Mouse (Mus musculus): ENCODE measurements at regions not wholly inside any gene's neighbourhood (a gene's known extent, or its start where the extent isn't known, plus 50 kb on each side); places are given as distances from the start of the nearest gene placed in this dataset.
"Not testable (repeated sequence)": the region's sequence is repeated elsewhere in the genome, so short reads cannot be mapped to it uniquely, and the experiment has no call there.

DNA sequence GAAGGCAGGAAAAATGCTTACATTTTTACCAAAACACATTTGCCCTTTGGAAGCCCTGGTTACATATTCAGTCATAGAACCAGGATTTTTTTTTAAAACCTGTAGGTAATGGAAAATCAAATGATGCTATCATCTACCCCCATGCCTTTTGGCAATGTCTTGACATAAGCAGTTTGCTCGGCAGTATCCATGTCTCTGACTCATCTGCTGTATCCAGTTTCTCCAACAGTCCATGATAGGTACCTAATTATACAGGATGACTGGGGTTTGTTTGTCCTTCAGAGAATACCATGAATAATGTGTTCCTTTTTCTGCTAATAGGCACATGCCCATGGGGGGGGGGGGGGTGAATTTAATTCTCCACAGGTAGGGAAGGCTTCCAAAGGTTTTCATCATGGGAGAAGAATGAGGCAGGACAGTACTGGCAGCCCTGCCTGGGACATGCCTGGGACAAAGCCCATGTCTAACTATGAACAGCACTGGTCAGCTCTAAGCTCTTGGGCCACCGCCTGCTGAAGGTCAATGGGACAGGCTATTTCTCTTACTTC is 122.9 kb downstream of the Cand1 start:
- Histone ChIP-seq H3K27ac (replicated peaks) (no peak overlapping the region), H3K27me3 (no peaks in the 10 kb centered on the region), H3K4me3 (replicated peaks) (no peak overlapping the region), H3K36me3 (replicated peaks) (no peaks in the 10 kb centered on the region), H3K9me3 (replicated peaks) (no peaks in the 10 kb centered on the region), H3K9ac (no peak overlapping the region), H3K4me1 (replicated peaks) (peaks cover 16% of the 10 kb centered on the region), H3K4me2 (no peak overlapping the region)
- WGBS (ENCODE audit: insufficient replicate concordance): 70% methylated on average over 2 of the region's 2 CpGs
- no peak for ATAC-seq (ENCODE audit: insufficient read depth)

DNA sequence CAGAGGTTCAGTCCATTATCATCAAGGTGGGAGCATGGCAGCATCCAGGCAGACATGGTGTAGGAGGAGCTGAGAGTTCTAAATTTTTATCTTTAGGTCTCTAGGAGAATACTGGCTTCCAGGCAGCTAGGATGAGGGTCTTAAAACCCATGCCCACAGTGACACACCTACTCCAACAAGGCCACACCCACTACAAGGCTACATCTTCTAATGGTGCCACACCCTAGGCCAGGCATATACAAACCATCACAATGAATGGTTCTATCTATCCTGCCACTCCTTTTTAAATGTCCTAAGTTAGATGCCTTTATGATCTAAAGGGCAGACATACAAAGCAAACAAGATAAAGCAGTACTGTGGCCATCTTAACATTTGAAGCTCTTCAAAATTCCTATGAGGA is 124.7 kb downstream of the Cand1 start:
- H3K4me3 ChIP-seq (replicated peaks): not testable (repeated sequence)

GRCm38 (mm10) chr10:119114653-119115052 is 125.2 kb downstream of the Cand1 start:
- H3K27me3 ChIP-seq: no peaks in the 10 kb centered on the region
- WGBS (ENCODE audit: insufficient replicate concordance): 7% methylated on average over 10 of the region's 10 CpGs
- H3K27ac ChIP-seq (replicated peaks): no peak overlapping the region; the same call in 1 of the 2 replicates
- no peak overlapping the region for H3K9ac ChIP-seq
- H3K4me3 ChIP-seq (replicated peaks): no peak overlapping the region
- H3K9me3 ChIP-seq (replicated peaks): no peaks in the 10 kb centered on the region
- H3K36me3 ChIP-seq (replicated peaks): no peaks in the 10 kb centered on the region
- ATAC-seq (ENCODE audit: insufficient read depth): peak; percentile 81
- peak overlapping the region; percentile 25 for H3K4me2 ChIP-seq
- peaks cover 30% of the 10 kb centered on the region for H3K4me1 ChIP-seq (replicated peaks)

More for the DNA sequence above, 124.7 kb downstream of the Cand1 start:
- not testable (repeated sequence) for H3K9me3 ChIP-seq (replicated peaks); H3K27me3 ChIP-seq; H3K9ac ChIP-seq; H3K27ac ChIP-seq (replicated peaks); H3K36me3 ChIP-seq (replicated peaks)
- H3K4me1 ChIP-seq (replicated peaks): peaks cover 30% of the 10 kb centered on the region
- peak; percentile 50; the same call in 1 of the 2 replicates for ATAC-seq (ENCODE audit: insufficient read depth)
- peak overlapping the region; percentile 25 for H3K4me2 ChIP-seq

DNA sequence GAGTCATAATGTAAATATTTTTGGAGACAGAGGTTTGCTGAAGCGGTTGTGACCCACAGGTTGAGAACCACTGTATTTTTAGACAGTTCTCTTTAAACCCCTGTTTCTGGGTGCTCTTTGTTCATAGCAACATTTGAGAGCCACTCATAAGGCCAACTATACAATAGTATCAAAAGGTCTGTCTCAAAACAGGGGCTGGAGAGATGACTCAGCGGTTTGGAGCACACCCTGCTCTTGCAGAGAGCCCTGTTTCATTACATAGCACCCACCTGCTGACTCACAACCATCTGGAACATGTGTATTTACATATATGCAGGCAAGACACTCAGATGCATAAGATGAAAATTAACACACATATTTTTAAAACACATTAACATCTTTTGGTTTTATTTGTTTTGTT is 128.0 kb downstream of the Cand1 start:
- H3K4me3 ChIP-seq (replicated peaks): no peak overlapping the region
- H3K36me3 ChIP-seq (replicated peaks): no peaks in the 10 kb centered on the region
- H3K4me1 ChIP-seq (replicated peaks): peaks cover 30% of the 10 kb centered on the region
- no peak overlapping the region for H3K4me2 ChIP-seq
- H3K9ac ChIP-seq: no peak overlapping the region
- no peaks in the 10 kb centered on the region for H3K27me3 ChIP-seq
- no peak overlapping the region for H3K27ac ChIP-seq (replicated peaks)
- no peak for ATAC-seq (ENCODE audit: insufficient read depth)
- no peaks in the 10 kb centered on the region for H3K9me3 ChIP-seq (replicated peaks)
- 60% methylated on average over 2 of the region's 2 CpGs for WGBS (ENCODE audit: insufficient replicate concordance)

GRCm38 (mm10) chr10:119111409-119111808 is 128.4 kb downstream of the Cand1 start:
- Histone ChIP-seq H3K4me1 (replicated peaks) (peaks cover 30% of the 10 kb centered on the region), H3K36me3 (replicated peaks) (no peaks in the 10 kb centered on the region), H3K9me3 (replicated peaks) (no peaks in the 10 kb centered on the region), H3K4me3 (replicated peaks) (no peak overlapping the region), H3K27me3 (no peaks in the 10 kb centered on the region), H3K4me2 (no peak overlapping the region), H3K9ac (no peak overlapping the region), H3K27ac (replicated peaks) (no peak overlapping the region)
- ATAC-seq (ENCODE audit: insufficient read depth): no peak
- 75% methylated on average over 3 of the region's 3 CpGs for WGBS (ENCODE audit: insufficient replicate concordance)

DNA sequence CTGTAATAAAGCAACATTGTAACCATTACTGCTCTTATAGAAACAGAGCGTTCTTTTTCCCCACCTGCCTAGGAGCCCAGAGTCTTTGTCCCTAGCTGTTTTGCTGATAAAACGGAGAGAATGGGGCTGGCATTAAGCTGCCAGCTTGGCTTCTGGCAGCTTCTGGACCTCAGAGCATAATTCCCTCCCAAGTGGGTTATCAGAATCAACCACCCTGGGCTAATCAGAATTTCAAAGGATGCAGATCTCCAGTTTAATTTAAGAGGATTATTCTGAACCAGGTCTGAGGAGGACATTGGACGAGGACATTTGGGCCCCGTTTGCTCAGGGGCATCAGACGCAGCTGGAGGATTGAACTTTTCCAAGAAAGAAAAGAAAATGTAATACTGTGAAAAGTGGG is 129.2 kb downstream of the Cand1 start:
- 27% methylated on average over 5 of the region's 5 CpGs for WGBS (ENCODE audit: insufficient replicate concordance)
- Histone ChIP-seq H3K36me3 (replicated peaks) (no peaks in the 10 kb centered on the region), H3K27me3 (no peaks in the 10 kb centered on the region), H3K9me3 (replicated peaks) (no peaks in the 10 kb centered on the region), H3K4me1 (replicated peaks) (peaks cover 28% of the 10 kb centered on the region), H3K27ac (replicated peaks) (no peak overlapping the region), H3K4me2 (no peak overlapping the region), H3K9ac (no peak overlapping the region), H3K4me3 (replicated peaks) (no peak overlapping the region)
- ATAC-seq (ENCODE audit: insufficient read depth): no peak

DNA sequence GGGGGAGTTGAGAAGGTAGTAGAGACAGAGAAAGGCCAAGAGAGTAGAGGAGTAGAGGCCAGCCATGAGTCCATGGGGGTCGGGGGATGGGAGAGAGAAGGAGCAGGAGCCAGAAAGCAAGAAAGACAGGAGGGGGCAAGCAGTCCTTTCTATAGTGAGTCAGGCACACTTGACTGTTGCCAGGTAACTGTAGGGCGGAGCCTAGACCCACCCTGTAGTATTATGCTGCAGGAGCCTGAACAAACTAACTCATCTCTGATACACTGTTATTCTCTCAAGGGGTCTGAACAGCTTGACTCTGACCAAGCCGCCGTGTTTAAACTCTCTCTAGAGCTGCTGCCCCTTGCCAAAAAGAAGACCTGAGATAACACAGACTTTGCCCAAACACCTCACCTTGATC is 130.6 kb downstream of the Cand1 start:
- H3K9ac ChIP-seq: no peak overlapping the region
- peaks cover 15% of the 10 kb centered on the region for H3K4me1 ChIP-seq (replicated peaks)
- 66% methylated on average over 4 of the region's 4 CpGs for WGBS (ENCODE audit: insufficient replicate concordance)
- no peaks in the 10 kb centered on the region for H3K9me3 ChIP-seq (replicated peaks)
- no peaks in the 10 kb centered on the region for H3K36me3 ChIP-seq (replicated peaks)
- no peaks in the 10 kb centered on the region for H3K27me3 ChIP-seq
- no peak overlapping the region for H3K4me2 ChIP-seq
- no peak overlapping the region for H3K27ac ChIP-seq (replicated peaks)
- no peak overlapping the region for H3K4me3 ChIP-seq (replicated peaks)
- no peak for ATAC-seq (ENCODE audit: insufficient read depth)

DNA sequence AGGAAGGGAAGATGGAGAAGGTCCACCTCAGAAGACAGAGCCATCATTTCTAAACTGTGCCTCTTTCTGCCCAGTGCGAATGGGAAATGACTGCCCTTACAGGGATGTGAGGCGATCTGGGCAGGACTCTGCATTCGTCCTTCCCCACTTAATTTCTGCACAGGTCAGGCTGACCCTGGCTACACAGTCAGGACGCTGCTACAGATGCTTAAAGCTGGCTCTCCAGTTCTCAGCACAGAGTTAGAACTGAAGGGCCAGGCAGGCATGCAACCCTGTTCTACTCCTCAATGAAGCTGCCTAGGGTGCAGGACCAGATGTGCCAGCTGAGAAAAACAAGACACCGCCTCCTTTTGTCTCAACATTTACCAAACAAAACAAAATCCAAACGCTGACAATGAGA is 132.1 kb downstream of the Cand1 start:
- H3K27me3 ChIP-seq: no peaks in the 10 kb centered on the region
- no peak overlapping the region for H3K4me2 ChIP-seq
- H3K4me3 ChIP-seq (replicated peaks): no peak overlapping the region
- peaks cover 15% of the 10 kb centered on the region for H3K4me1 ChIP-seq (replicated peaks)
- ATAC-seq (ENCODE audit: insufficient read depth): no peak
- no peaks in the 10 kb centered on the region for H3K36me3 ChIP-seq (replicated peaks)
- WGBS (ENCODE audit: insufficient replicate concordance): 63% methylated on average over 6 of the region's 6 CpGs
- H3K9ac ChIP-seq: no peak overlapping the region
- no peak overlapping the region for H3K27ac ChIP-seq (replicated peaks)
- no peaks in the 10 kb centered on the region for H3K9me3 ChIP-seq (replicated peaks)

- H3K4me2 ChIP-seq: no peak overlapping the region
- H3K36me3 ChIP-seq (replicated peaks): no peaks in the 10 kb centered on the region
- no peak overlapping the region for H3K27ac ChIP-seq (replicated peaks)
- H3K4me3 ChIP-seq (replicated peaks): no peak overlapping the region
- 50% methylated on average over 3 of the region's 3 CpGs for WGBS (ENCODE audit: insufficient replicate concordance)
- H3K9ac ChIP-seq: no peak overlapping the region
- ATAC-seq (ENCODE audit: insufficient read depth): no peak
- H3K4me1 ChIP-seq (replicated peaks): peaks cover 7% of the 10 kb centered on the region
- no peaks in the 10 kb centered on the region for H3K27me3 ChIP-seq
- H3K9me3 ChIP-seq (replicated peaks): no peaks in the 10 kb centered on the region
Measured at GRCm38 (mm10) chr10:119106105-119106504, 133.8 kb downstream of the Cand1 start.

- no peak overlapping the region for H3K4me2 ChIP-seq
- H3K27ac ChIP-seq (replicated peaks): no peak overlapping the region
- no peaks in the 10 kb centered on the region for H3K36me3 ChIP-seq (replicated peaks)
- H3K27me3 ChIP-seq: no peaks in the 10 kb centered on the region
- H3K4me3 ChIP-seq (replicated peaks): no peak overlapping the region
- no peak overlapping the region for H3K9ac ChIP-seq
- no peak for ATAC-seq (ENCODE audit: insufficient read depth)
- no peaks in the 10 kb centered on the region for H3K4me1 ChIP-seq (replicated peaks)
- H3K9me3 ChIP-seq (replicated peaks): no peaks in the 10 kb centered on the region
- WGBS (ENCODE audit: insufficient replicate concordance): 62% methylated on average over 7 of the region's 7 CpGs
Measured at GRCm38 (mm10) chr10:119105279-119105881, 134.5 kb downstream of the Cand1 start.

DNA sequence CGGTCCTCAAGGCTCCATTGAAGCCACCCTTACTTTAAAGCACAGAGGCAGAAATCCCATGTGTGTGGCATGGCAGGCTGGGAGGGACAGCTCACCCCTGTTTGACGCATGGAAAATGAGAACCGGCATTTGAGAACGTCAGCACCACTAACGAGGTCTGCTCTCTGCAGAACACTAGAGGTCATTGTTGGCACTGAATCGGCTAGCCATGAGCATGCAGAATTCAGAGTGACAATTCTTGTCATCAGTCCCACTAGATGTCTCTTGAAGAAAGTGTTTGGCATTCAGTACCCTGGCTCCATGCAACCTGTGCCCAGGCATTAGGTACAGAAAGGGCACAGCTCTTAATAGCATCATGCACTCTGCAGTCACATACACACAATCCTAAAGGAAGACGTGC is 139.3 kb downstream of the Cand1 start:
- H3K36me3 ChIP-seq (replicated peaks): no peaks in the 10 kb centered on the region
- no peaks in the 10 kb centered on the region for H3K9me3 ChIP-seq (replicated peaks)
- H3K27ac ChIP-seq (replicated peaks): no peak overlapping the region
- H3K27me3 ChIP-seq: no peaks in the 10 kb centered on the region
- no peak overlapping the region for H3K4me2 ChIP-seq
- no peak for ATAC-seq (ENCODE audit: insufficient read depth)
- H3K4me1 ChIP-seq (replicated peaks): no peaks in the 10 kb centered on the region
- WGBS (ENCODE audit: insufficient replicate concordance): 23% methylated on average over 7 of the region's 7 CpGs
- no peak overlapping the region for H3K9ac ChIP-seq
- H3K4me3 ChIP-seq (replicated peaks): no peak overlapping the region
